Mouse (Mus musculus): ENCODE measurements around the gene Terf2. TPM values are rescaled to one million over a fixed set of nuclear protein-coding genes. Genes with fewer than 3 reads are reported as not detected.
"Not testable (repeated sequence)": the region's sequence is repeated elsewhere in the genome, so short reads cannot be mapped to it uniquely, and the experiment has no call there.

Gene Terf2
- polyA plus RNA-seq, 1 experiment from 2014 or later, result 14.8 TPM

- H3K4me3 ChIP-seq (ENCODE audit: low read length), result peak overlapping the region; percentile 86
- no peak overlapping the region for H3K27ac ChIP-seq (ENCODE audit: low read length)
- peaks cover 3% of the 10 kb centered on the region; the same call in 1 of the 2 replicates for H3K9me3 ChIP-seq (ENCODE audit: low read length)
- H3K27me3 ChIP-seq (ENCODE audit: insufficient read depth, low read length), result no peaks in the 10 kb centered on the region
- H3K9ac ChIP-seq (replicated peaks; ENCODE audit: low read length), result no peak overlapping the region; the same call in 1 of the 2 replicates
- ATAC-seq (ENCODE audit: low FRiP score, low TSS enrichment), result no peak
- peaks cover 73% of the 10 kb centered on the region for H3K36me3 ChIP-seq (ENCODE audit: insufficient read depth, low read length)
- WGBS, result 80% methylated on average over 5 of the region's 5 CpGs
- H3K4me1 ChIP-seq (ENCODE audit: insufficient read depth, low read length), result peaks cover 6% of the 10 kb centered on the region
- H3K4me2 ChIP-seq (replicated peaks; ENCODE audit: low read depth, low read length), result peak overlapping the region; percentile 85
These were observed 49.4 kb downstream of the Terf2 start for GRCm38 (mm10) chr8:107046976-107047375.

- WGBS, result 89% methylated on average over 6 of the region's 6 CpGs
- H3K36me3 ChIP-seq (ENCODE audit: insufficient read depth, low read length), result peaks cover 70% of the 10 kb centered on the region
- peaks cover 6% of the 10 kb centered on the region for H3K4me1 ChIP-seq (ENCODE audit: insufficient read depth, low read length)
- no peak overlapping the region for H3K4me2 ChIP-seq (replicated peaks; ENCODE audit: low read depth, low read length)
- no peaks in the 10 kb centered on the region for H3K27me3 ChIP-seq (ENCODE audit: insufficient read depth, low read length)
- no peak overlapping the region for H3K27ac ChIP-seq (ENCODE audit: low read length)
- no peaks in the 10 kb centered on the region for H3K9me3 ChIP-seq (ENCODE audit: low read length)
- H3K9ac ChIP-seq (replicated peaks; ENCODE audit: low read length), result no peak overlapping the region
- H3K4me3 ChIP-seq (ENCODE audit: low read length), result no peak overlapping the region
- ATAC-seq (ENCODE audit: low FRiP score, low TSS enrichment), result no peak
These were observed 50.9 kb downstream of the Terf2 start for GRCm38 (mm10) chr8:107045478-107045877.

GRCm38 (mm10) chr8:107040632-107041031, 55.7 kb downstream of the Terf2 start:
- no peak overlapping the region for H3K4me3 ChIP-seq (ENCODE audit: low read length)
- H3K9me3 ChIP-seq (ENCODE audit: low read length), result no peaks in the 10 kb centered on the region
- no peak for ATAC-seq (ENCODE audit: low FRiP score, low TSS enrichment)
- peaks cover 71% of the 10 kb centered on the region for H3K36me3 ChIP-seq (ENCODE audit: insufficient read depth, low read length)
- H3K27me3 ChIP-seq (ENCODE audit: insufficient read depth, low read length), result no peaks in the 10 kb centered on the region
- 78% methylated on average over 7 of the region's 7 CpGs for WGBS
- H3K4me2 ChIP-seq (replicated peaks; ENCODE audit: low read depth, low read length), result no peak overlapping the region
- no peak overlapping the region for H3K9ac ChIP-seq (replicated peaks; ENCODE audit: low read length)
- no peak overlapping the region for H3K27ac ChIP-seq (ENCODE audit: low read length)
- H3K4me1 ChIP-seq (ENCODE audit: insufficient read depth, low read length), result no peaks in the 10 kb centered on the region

- WGBS, result 78% methylated on average over 8 of the region's 8 CpGs
- no peak overlapping the region for H3K4me3 ChIP-seq (ENCODE audit: low read length)
These were observed 59.7 kb downstream of the Terf2 start for GRCm38 (mm10) chr8:107036626-107037025.

GRCm38 (mm10) chr8:107035641-107036040, 60.7 kb downstream of the Terf2 start:
- Histone ChIP-seq H3K27ac (ENCODE audit: low read length) (no peak overlapping the region), H3K4me3 (ENCODE audit: low read length) (no peak overlapping the region), H3K4me2 (replicated peaks; ENCODE audit: low read depth, low read length) (no peak overlapping the region), H3K27me3 (ENCODE audit: insufficient read depth, low read length) (no peaks in the 10 kb centered on the region), H3K4me1 (ENCODE audit: insufficient read depth, low read length) (peaks cover 12% of the 10 kb centered on the region), H3K9ac (replicated peaks; ENCODE audit: low read length) (no peak overlapping the region), H3K9me3 (ENCODE audit: low read length) (no peaks in the 10 kb centered on the region), H3K36me3 (ENCODE audit: insufficient read depth, low read length) (peaks cover 26% of the 10 kb centered on the region)
- no peak for ATAC-seq (ENCODE audit: low FRiP score, low TSS enrichment)
- WGBS, result 91% methylated on average over 3 of the region's 3 CpGs

More at GRCm38 (mm10) chr8:107036626-107037025, 59.7 kb downstream of the Terf2 start:
- H3K4me1 ChIP-seq (ENCODE audit: insufficient read depth, low read length), result peaks cover 12% of the 10 kb centered on the region
- no peaks in the 10 kb centered on the region for H3K27me3 ChIP-seq (ENCODE audit: insufficient read depth, low read length)
- ATAC-seq (ENCODE audit: low FRiP score, low TSS enrichment), result no peak
- no peak overlapping the region for H3K4me2 ChIP-seq (replicated peaks; ENCODE audit: low read depth, low read length)
- no peak overlapping the region for H3K9ac ChIP-seq (replicated peaks; ENCODE audit: low read length)
- no peaks in the 10 kb centered on the region for H3K9me3 ChIP-seq (ENCODE audit: low read length)
- H3K27ac ChIP-seq (ENCODE audit: low read length), result no peak overlapping the region
- H3K36me3 ChIP-seq (ENCODE audit: insufficient read depth, low read length), result peaks cover 32% of the 10 kb centered on the region

GRCm38 (mm10) chr8:107033609-107034008, 62.7 kb downstream of the Terf2 start:
- H3K4me3 ChIP-seq (ENCODE audit: low read length); H3K27me3 ChIP-seq (ENCODE audit: insufficient read depth, low read length); H3K36me3 ChIP-seq (ENCODE audit: insufficient read depth, low read length); H3K4me2 ChIP-seq (replicated peaks; ENCODE audit: low read depth, low read length); ATAC-seq (ENCODE audit: low FRiP score, low TSS enrichment); H3K9me3 ChIP-seq (ENCODE audit: low read length); H3K27ac ChIP-seq (ENCODE audit: low read length): not testable (repeated sequence)
- 0 out of 2 replicates have a peak overlapping the region, but pooled peaks have one; percentile 9 for H3K9ac ChIP-seq (replicated peaks; ENCODE audit: low read length)
- H3K4me1 ChIP-seq (ENCODE audit: insufficient read depth, low read length), result peaks cover 12% of the 10 kb centered on the region
- WGBS, result 95% methylated on average over 2 of the region's 2 CpGs

GRCm38 (mm10) chr8:107031577-107032090, 64.7 kb downstream of the Terf2 start:
- 1% methylated on average over 40 of the region's 40 CpGs for WGBS
- peak overlapping the region; percentile 94 for H3K9ac ChIP-seq (replicated peaks; ENCODE audit: low read length)
- H3K27ac ChIP-seq (ENCODE audit: low read length), result peak overlapping the region; percentile 48
- H3K9me3 ChIP-seq (ENCODE audit: low read length), result no peaks in the 10 kb centered on the region
- no peaks in the 10 kb centered on the region for H3K27me3 ChIP-seq (ENCODE audit: insufficient read depth, low read length)
- peak overlapping the region; percentile 65 for H3K4me2 ChIP-seq (replicated peaks; ENCODE audit: low read depth, low read length)
- peak; percentile 56 for ATAC-seq (ENCODE audit: low FRiP score, low TSS enrichment)
- H3K4me3 ChIP-seq (ENCODE audit: low read length), result peak overlapping the region; percentile 92
- peaks cover 12% of the 10 kb centered on the region for H3K4me1 ChIP-seq (ENCODE audit: insufficient read depth, low read length)
- peaks cover 2% of the 10 kb centered on the region; the same call in 1 of the 2 replicates for H3K36me3 ChIP-seq (ENCODE audit: insufficient read depth, low read length)

- peaks cover 12% of the 10 kb centered on the region for H3K4me1 ChIP-seq (ENCODE audit: insufficient read depth, low read length)
- no peaks in the 10 kb centered on the region for H3K9me3 ChIP-seq (ENCODE audit: low read length)
- H3K9ac ChIP-seq (replicated peaks; ENCODE audit: low read length), result peak within 1 kb of the TSS; percentile 94
- peak within 1 kb of the TSS; percentile 48 for H3K27ac ChIP-seq (ENCODE audit: low read length)
- H3K4me2 ChIP-seq (replicated peaks; ENCODE audit: low read depth, low read length), result peak within 1 kb of the TSS; percentile 65
- ATAC-seq (ENCODE audit: low FRiP score, low TSS enrichment), result peak; percentile 95
- WGBS, result 3% methylated on average over 66 of the region's 66 CpGs
- peak within 1 kb of the TSS; percentile 92 for H3K4me3 ChIP-seq (ENCODE audit: low read length)
- H3K36me3 ChIP-seq (ENCODE audit: insufficient read depth, low read length), result no peaks in the 10 kb centered on the region
- H3K27me3 ChIP-seq (ENCODE audit: insufficient read depth, low read length), result no peaks in the 10 kb centered on the region
These were observed 65.4 kb downstream of the Terf2 start, which contains the start of gene Vps4a for GRCm38 (mm10) chr8:107030650-107031576. Vps4a (plus strand) TSS chr8:107031222.

- Histone ChIP-seq H3K4me2 (replicated peaks; ENCODE audit: low read depth, low read length) (no peak overlapping the region), H3K4me1 (ENCODE audit: insufficient read depth, low read length) (peaks cover 12% of the 10 kb centered on the region), H3K4me3 (ENCODE audit: low read length) (no peak overlapping the region), H3K27me3 (ENCODE audit: insufficient read depth, low read length) (no peaks in the 10 kb centered on the region), H3K36me3 (ENCODE audit: insufficient read depth, low read length) (no peaks in the 10 kb centered on the region), H3K9me3 (ENCODE audit: low read length) (no peaks in the 10 kb centered on the region), H3K9ac (replicated peaks; ENCODE audit: low read length) (no peak overlapping the region), H3K27ac (ENCODE audit: low read length) (no peak overlapping the region)
- ATAC-seq (ENCODE audit: low FRiP score, low TSS enrichment), result no peak
- 67% methylated on average over 5 of the region's 5 CpGs for WGBS
These were observed 66.3 kb downstream of the Terf2 start for GRCm38 (mm10) chr8:107030058-107030457.

- Histone ChIP-seq H3K9ac (replicated peaks; ENCODE audit: low read length) (no peak overlapping the region), H3K4me1 (ENCODE audit: insufficient read depth, low read length) (peaks cover 12% of the 10 kb centered on the region), H3K9me3 (ENCODE audit: low read length) (no peaks in the 10 kb centered on the region), H3K27ac (ENCODE audit: low read length) (no peak overlapping the region), H3K4me2 (replicated peaks; ENCODE audit: low read depth, low read length) (no peak overlapping the region), H3K4me3 (ENCODE audit: low read length) (no peak overlapping the region), H3K36me3 (ENCODE audit: insufficient read depth, low read length) (no peaks in the 10 kb centered on the region), H3K27me3 (ENCODE audit: insufficient read depth, low read length) (no peaks in the 10 kb centered on the region)
- 73% methylated on average over 3 of the region's 3 CpGs for WGBS
- ATAC-seq (ENCODE audit: low FRiP score, low TSS enrichment), result no peak
These were observed 67.0 kb downstream of the Terf2 start for GRCm38 (mm10) chr8:107029310-107029709.
